Mouse (Mus musculus) kidney, postnatal 0 days (tissue): ENCODE measurements around the gene Phf23. TPM values are rescaled to one million over a fixed set of nuclear protein-coding genes. Genes with fewer than 3 reads are reported as not detected.
A peak's percentile ranks its signal among the peaks of the same experiment; 100 is the strongest.

Source experiments
- ATAC-seq: fragments of 200-750 bp; cut with Nextera tagmentation; replicated peaks from 2 replicates; pipeline ENCODE4 v1.8.0; 2017; ENCODE audit warnings: low read depth, moderate number of reproducible peaks, moderate TSS enrichment, moderate library complexity; ENCODE audit not compliant: low FRiP score
- DNase-seq: peaks from one replicate; pipeline ENCODE4 v3.0.0-alpha.2; 2016; ENCODE audit warnings: low spot score
- H3K27ac ChIP-seq: fragments of 300-500 bp; sonication (generic); 2 replicates; pipeline ENCODE4 v1.5.1; 2014; ENCODE audit warnings: mild to moderate bottlenecking
- H3K27me3 ChIP-seq: fragments of 300-500 bp; sonication (generic); 2 replicates; pipeline ENCODE4 v1.6.1; 2014; ENCODE audit warnings: low read length, mixed read lengths; ENCODE audit not compliant: insufficient read depth
- H3K36me3 ChIP-seq: fragments of 300-500 bp; sonication (generic); 2 replicates; pipeline ENCODE4 v1.6.1; 2014; ENCODE audit warnings: low read length, mixed read lengths; ENCODE audit not compliant: insufficient read depth
- H3K4me1 ChIP-seq: fragments of 300-500 bp; sonication (generic); replicated peaks from 2 replicates; pipeline ENCODE4 v1.6.1; 2014; ENCODE audit warnings: antibody characterized with exemption, low read length, mixed read lengths; ENCODE audit not compliant: insufficient read depth
- H3K4me2 ChIP-seq: fragments of 300-500 bp; sonication (generic); 2 replicates; pipeline ENCODE4 v1.6.1; 2014; ENCODE audit warnings: mild to moderate bottlenecking, low read length, moderate library complexity, mixed read lengths
- H3K4me3 ChIP-seq: fragments of 300-500 bp; sonication (generic); replicated peaks from 2 replicates; pipeline ENCODE4 v1.5.1; 2014; ENCODE audit warnings: low read depth, low read length
- H3K9ac ChIP-seq: fragments of 300-500 bp; sonication (generic); 2 replicates; pipeline ENCODE4 v1.6.1; 2014; ENCODE audit warnings: low read depth, low read length
- H3K9me3 ChIP-seq: fragments of 300-500 bp; sonication (generic); replicated peaks from 2 replicates; pipeline ENCODE4 v1.6.1; 2016; ENCODE audit warnings: low read length, inconsistent platforms, mixed read lengths
- CTCF ChIP-seq: IDR thresholded peaks from 2 replicates; pipeline ENCODE4 v1.5.1; 2016; ENCODE audit warnings: antibody characterized with exemption, low read depth, mild to moderate bottlenecking, moderate library complexity
- WGBS: fragments of 180-500 bp; shearing (Covaris S2); extraction: QIAGEN DNeasy Blood & Tissue Kit; methylation state at CpG from one replicate; pipeline ENCODE4 v1.1.7; 2014; 5-methylcytosine and 5-hydroxymethylcytosine counted together
- polyA plus RNA-seq: library from polyadenylated mRNA; unstranded; fragments of >200 nt; fragmentation: Nextera tagmentation; extraction: Ambion mirVana; gene quantifications from 2 replicates; pipeline ENCODE4 v1.2.1, GENCODE M21; 2015

Gene Phf23
- polyA plus RNA-seq, 1 experiment from 2014 or later = 61.9 TPM

GRCm38 (mm10) chr11:69970222-69970621 is 25.4 kb upstream of the Phf23 start:
- peaks cover 19% of the 10 kb centered on the region for H3K36me3 ChIP-seq
- H3K27me3 ChIP-seq = peaks cover 7% of the 10 kb centered on the region

GRCm38 (mm10) chr11:69970775-69971174 is 24.8 kb upstream of the Phf23 start:
- Histone ChIP-seq H3K27ac (no peak overlapping the region), H3K9ac (no peak overlapping the region), H3K4me2 (no peak overlapping the region), H3K4me1 (no peaks in the 10 kb centered on the region), H3K27me3 (peaks cover 5% of the 10 kb centered on the region; the same call in 1 of the 2 replicates), H3K36me3 (peaks cover 20% of the 10 kb centered on the region), H3K4me3 (no peak overlapping the region), H3K9me3 (no peaks in the 10 kb centered on the region)
- TF ChIP-seq CTCF = no peak
- ATAC-seq = no peak
- DNase-seq = no peak
- 62% methylated on average over 3 of the region's 3 CpGs for WGBS

More at GRCm38 (mm10) chr11:69970222-69970621, 25.4 kb upstream of the Phf23 start:
- 54% methylated on average over 6 of the region's 6 CpGs for WGBS
- ATAC-seq (no peak), DNase-seq (no peak)
- no peak overlapping the region for H3K27ac ChIP-seq
- H3K9ac ChIP-seq = no peak overlapping the region
- H3K4me1 ChIP-seq = no peaks in the 10 kb centered on the region
- no peak for TF ChIP-seq CTCF
- H3K4me3 ChIP-seq = no peak overlapping the region
- no peak overlapping the region for H3K4me2 ChIP-seq
- no peaks in the 10 kb centered on the region for H3K9me3 ChIP-seq

GRCm38 (mm10) chr11:69974907-69975306 is 20.7 kb upstream of the Phf23 start:
- no peak for ATAC-seq
- Histone ChIP-seq H3K9ac (no peak overlapping the region), H3K4me3 (no peak overlapping the region), H3K27ac (no peak overlapping the region), H3K9me3 (no peaks in the 10 kb centered on the region), H3K4me1 (0 out of 2 replicates have a peak, but pooled peaks cover 5% of the 10 kb centered on the region), H3K36me3 (peaks cover 28% of the 10 kb centered on the region), H3K4me2 (no peak overlapping the region), H3K27me3 (no peaks in the 10 kb centered on the region)
- WGBS = 94% methylated on average over 2 of the region's 2 CpGs
- DNase-seq = no peak
- no peak for TF ChIP-seq CTCF

- H3K4me2 ChIP-seq = no peak overlapping the region
- peaks cover 28% of the 10 kb centered on the region for H3K36me3 ChIP-seq
- 0 out of 2 replicates have a peak, but pooled peaks cover 5% of the 10 kb centered on the region for H3K4me1 ChIP-seq
- H3K9ac ChIP-seq = no peak overlapping the region
- no peak overlapping the region for H3K4me3 ChIP-seq
- no peak for DNase-seq
- ATAC-seq = no peak
- no peaks in the 10 kb centered on the region for H3K9me3 ChIP-seq
- no peak overlapping the region for H3K27ac ChIP-seq
- TF ChIP-seq CTCF = no peak
- no peaks in the 10 kb centered on the region for H3K27me3 ChIP-seq
- WGBS = 96% methylated on average over 4 of the region's 4 CpGs
These were observed 19.3 kb upstream of the Phf23 start for GRCm38 (mm10) chr11:69976271-69976670.

GRCm38 (mm10) chr11:69979827-69980195 is 15.8 kb upstream of the Phf23 start:
- H3K9ac ChIP-seq = peak overlapping the region; percentile 97
- peaks cover 18% of the 10 kb centered on the region for H3K36me3 ChIP-seq
- peak overlapping the region; percentile 99 for H3K27ac ChIP-seq
- H3K9me3 ChIP-seq = no peaks in the 10 kb centered on the region
- H3K4me1 ChIP-seq = peaks cover 23% of the 10 kb centered on the region; the same call in 1 of the 2 replicates
- H3K4me3 ChIP-seq = peak overlapping the region; percentile 99
- no peak for TF ChIP-seq CTCF
- no peaks in the 10 kb centered on the region for H3K27me3 ChIP-seq
- ATAC-seq = no peak
- peak overlapping the region; percentile 92 for H3K4me2 ChIP-seq
- 2% methylated on average over 16 of the region's 16 CpGs for WGBS
- no peak for DNase-seq

GRCm38 (mm10) chr11:69980196-69981140 is 15.1 kb upstream of the Phf23 start:
- under 1% methylated on average over 48 of the region's 60 CpGs for WGBS
- H3K36me3 ChIP-seq = peaks cover 20% of the 10 kb centered on the region; the same call in 1 of the 2 replicates
- peak overlapping the region; percentile 99 for H3K4me3 ChIP-seq
- peak; percentile 94 for ATAC-seq
- DNase-seq = peak; percentile 100
- H3K27me3 ChIP-seq = no peaks in the 10 kb centered on the region
- peaks cover 23% of the 10 kb centered on the region; the same call in 1 of the 2 replicates for H3K4me1 ChIP-seq
- H3K9ac ChIP-seq = peak overlapping the region; percentile 97
- H3K27ac ChIP-seq = peak overlapping the region; percentile 99
- H3K9me3 ChIP-seq = no peaks in the 10 kb centered on the region
- peak overlapping the region; percentile 92 for H3K4me2 ChIP-seq
- no peak for TF ChIP-seq CTCF
